Mouse (Mus musculus) brain, adult 2 months (tissue): ENCODE results near the gene Gm21149.
A peak's percentile ranks its signal among the peaks of the same experiment; 100 is the strongest.
"Not testable (repeated sequence)": the region's sequence is repeated elsewhere in the genome, so short reads cannot be mapped to it uniquely, and the experiment has no call there.

Experiments used
- DNase-seq: peaks from one replicate; pipeline ENCODE4 v3.0.0; 2011; ENCODE audit warnings: low read depth, low spot score

Gene Gm21149

DNA sequence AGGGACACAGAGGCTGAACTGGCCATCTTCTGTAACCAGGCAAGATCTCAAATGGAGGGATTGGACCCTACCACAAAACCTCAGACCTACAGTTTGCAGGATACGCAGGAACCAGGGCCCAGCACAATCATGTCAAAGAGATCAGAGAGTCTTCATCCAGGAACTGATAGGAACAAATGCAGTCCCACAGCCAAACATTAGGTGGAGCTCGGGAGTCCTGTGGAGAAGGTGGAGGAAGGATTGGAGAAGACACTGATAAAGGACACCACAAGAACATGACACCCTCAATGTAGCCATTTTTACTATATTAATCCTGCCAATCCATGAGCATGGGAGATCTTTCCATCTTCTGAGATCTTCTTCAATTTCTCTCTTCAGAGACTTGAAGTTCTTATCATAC is 12.8 kb downstream of the Gm21149 start:
- not testable (repeated sequence) for DNase-seq

DNA sequence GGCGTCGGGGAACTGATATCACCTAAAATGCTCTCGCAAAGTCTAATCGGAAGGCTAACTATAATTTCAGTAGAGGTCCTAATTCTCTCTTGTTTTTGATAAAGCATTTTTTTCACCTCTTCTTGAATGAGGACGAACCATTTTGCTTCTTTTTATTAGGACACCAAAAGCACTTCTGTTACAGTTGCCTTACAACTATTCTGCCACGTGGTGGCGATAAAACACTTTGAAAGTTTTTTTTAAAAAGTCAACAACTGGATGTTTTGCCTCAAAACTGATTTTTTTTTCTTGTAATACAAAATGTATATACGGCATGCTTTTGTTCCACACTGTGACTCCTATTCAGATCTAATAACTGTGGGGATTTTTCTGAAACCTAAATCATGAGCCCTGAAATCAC is 14.7 kb downstream of the Gm21149 start:
- peak; percentile 12 for DNase-seq

DNA sequence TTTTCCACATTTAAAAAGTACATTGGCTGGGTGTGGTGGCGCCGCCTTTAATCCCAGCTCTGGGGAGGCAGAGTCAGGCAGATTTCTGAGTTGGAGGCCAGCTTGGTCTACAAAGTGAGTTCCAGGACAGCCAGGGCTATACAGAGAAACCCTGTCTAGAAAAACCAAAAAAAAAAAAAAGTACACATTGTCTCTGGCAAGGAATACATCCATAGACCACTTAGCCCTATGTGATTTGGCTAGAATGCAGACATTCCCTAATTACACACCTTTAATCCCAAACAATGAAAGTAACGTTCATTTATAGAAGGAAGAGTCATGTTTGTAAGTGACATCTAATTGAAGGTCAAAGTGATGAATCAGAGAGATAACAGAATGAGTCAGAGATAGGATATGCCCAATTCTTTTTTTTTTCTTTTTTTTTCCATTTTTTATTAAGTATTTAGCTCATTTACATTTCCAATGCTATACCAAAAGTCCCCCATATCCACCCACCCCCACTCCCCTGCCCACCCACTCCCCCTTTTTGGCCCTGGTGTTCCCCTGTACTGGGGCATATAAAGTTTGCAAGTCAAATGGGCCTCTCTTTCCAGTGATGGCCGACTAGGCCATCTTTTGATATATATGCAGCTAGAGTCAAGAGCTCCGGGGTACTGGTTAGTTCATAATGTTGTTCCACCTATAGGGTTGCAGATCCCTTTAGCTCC is 18.3 kb downstream of the Gm21149 start:
- not testable (repeated sequence) for DNase-seq
